Mouse (Mus musculus) embryonic facial prominence, embryonic 11.5 days (tissue): ENCODE results near the gene Nr4a3. TPM values are rescaled to one million over a fixed set of nuclear protein-coding genes. Genes with fewer than 3 reads are reported as not detected.

ENCODE experiments used
- ATAC-seq: fragments of 200-750 bp; cut with Nextera tagmentation; replicated peaks from 2 replicates; pipeline ENCODE4 v1.8.0; 2017; ENCODE audit warnings: low read depth; ENCODE audit not compliant: insufficient number of reproducible peaks, low FRiP score, low TSS enrichment
- DNase-seq: peaks from one replicate; pipeline ENCODE4 v3.0.0-alpha.2; 2015; ENCODE audit warnings: low spot score
- H3K27ac ChIP-seq: fragments of 300-500 bp; sonication (generic); replicated peaks from 2 replicates; pipeline ENCODE4 v1.5.1; 2014; ENCODE audit warnings: mild to moderate bottlenecking, low read depth, low read length, control low read depth
- H3K27me3 ChIP-seq: fragments of 300-500 bp; sonication (generic); 2 replicates; pipeline ENCODE4 v1.6.1; 2014; ENCODE audit warnings: mild to moderate bottlenecking, low read length, moderate library complexity, mixed read lengths; ENCODE audit not compliant: control insufficient read depth, insufficient read depth
- H3K36me3 ChIP-seq: fragments of 300-500 bp; sonication (generic); replicated peaks from 2 replicates; pipeline ENCODE4 v1.6.1; 2014; ENCODE audit warnings: low read depth, mild to moderate bottlenecking, low read length, moderate library complexity, mixed read lengths; ENCODE audit not compliant: control insufficient read depth, insufficient read depth
- H3K4me1 ChIP-seq: fragments of 300-500 bp; sonication (generic); 2 replicates; pipeline ENCODE4 v1.6.1; 2014; ENCODE audit warnings: low read length, mixed read lengths; ENCODE audit not compliant: control insufficient read depth, insufficient read depth
- H3K4me2 ChIP-seq: fragments of 300-500 bp; sonication (generic); 2 replicates; pipeline ENCODE4 v1.6.1; 2014; ENCODE audit warnings: low read depth, mild to moderate bottlenecking, control low read depth, low read length, moderate library complexity
- H3K4me3 ChIP-seq: fragments of 300-500 bp; sonication (generic); 2 replicates; pipeline ENCODE4 v1.5.1; 2014; ENCODE audit warnings: low read depth, low read length, control low read depth
- H3K9ac ChIP-seq: fragments of 300-500 bp; sonication (generic); replicated peaks from 2 replicates; pipeline ENCODE4 v1.6.1; 2014; ENCODE audit warnings: mild to moderate bottlenecking, control low read depth, low read length
- H3K9me3 ChIP-seq: fragments of 300-500 bp; sonication (generic); replicated peaks from 2 replicates; pipeline ENCODE4 v1.6.1; 2016; ENCODE audit warnings: mild to moderate bottlenecking, low read length, inconsistent platforms, mixed read lengths; ENCODE audit not compliant: control insufficient read depth
- WGBS: fragments of 180-500 bp; shearing (Covaris S2); extraction: QIAGEN DNeasy Blood & Tissue Kit; methylation state at CpG from one replicate; pipeline ENCODE4 v1.1.7; 2014; 5-methylcytosine and 5-hydroxymethylcytosine counted together
- polyA plus RNA-seq: library from polyadenylated mRNA; unstranded; fragments of >200 nt; fragmentation: Nextera tagmentation; extraction: Ambion mirVana; gene quantifications from 2 replicates; pipeline ENCODE4 v1.2.1, GENCODE M21; 2014

Gene Nr4a3
- polyA plus RNA-seq, 1 experiment from 2014 or later, result 0.25 TPM

DNA sequence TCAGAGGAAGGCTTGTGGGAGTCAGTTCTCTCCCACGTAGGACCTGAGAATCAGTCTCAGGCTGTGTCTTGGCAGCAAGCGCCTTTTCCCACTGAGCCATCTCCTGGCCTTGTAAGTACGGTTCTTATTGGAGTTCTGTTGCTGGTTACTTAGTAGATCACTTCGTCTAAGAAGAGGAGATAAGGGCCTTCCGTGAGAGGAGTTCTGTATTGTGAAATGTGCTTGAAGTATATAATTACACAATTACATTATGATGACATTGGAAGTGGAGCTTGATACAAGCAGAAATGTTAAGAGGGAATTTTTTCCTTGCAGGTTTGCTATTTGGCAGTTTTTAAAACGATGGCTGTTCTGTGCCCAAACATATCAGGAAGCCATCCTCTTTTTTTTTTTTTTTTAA, 85.4 kb downstream of the Nr4a3 start:
- no peak overlapping the region for H3K9ac ChIP-seq
- no peaks in the 10 kb centered on the region for H3K27me3 ChIP-seq
- H3K4me3 ChIP-seq, result no peak overlapping the region
- no peak overlapping the region for H3K4me2 ChIP-seq
- H3K36me3 ChIP-seq, result no peaks in the 10 kb centered on the region
- H3K4me1 ChIP-seq, result no peaks in the 10 kb centered on the region
- no peak overlapping the region for H3K27ac ChIP-seq
- DNase-seq (no peak), ATAC-seq (no peak)
- WGBS, result 85% methylated on average over 6 of the region's 6 CpGs
- no peaks in the 10 kb centered on the region for H3K9me3 ChIP-seq

DNA sequence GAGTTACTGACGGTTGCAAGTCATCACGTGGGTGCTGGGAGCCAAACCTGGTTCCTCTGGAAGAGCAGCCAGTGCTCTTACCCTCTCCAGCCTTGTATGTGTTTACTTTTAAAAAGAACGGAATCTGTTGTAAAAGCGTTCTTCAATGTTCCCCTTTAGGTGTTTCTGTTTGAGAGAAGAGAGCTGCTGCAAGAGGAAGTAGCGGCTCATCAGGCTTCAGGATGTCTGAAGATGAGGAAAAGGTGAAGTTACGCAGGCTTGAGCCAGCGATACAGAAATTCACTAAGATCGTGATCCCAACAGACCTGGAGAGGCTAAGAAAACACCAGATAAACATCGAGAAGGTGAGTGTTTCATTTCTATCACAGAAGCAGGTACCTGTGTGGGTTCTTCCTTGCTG, 86.7 kb downstream of the Nr4a3 start:
- H3K4me2 ChIP-seq, result no peak overlapping the region
- H3K4me3 ChIP-seq, result no peak overlapping the region
- DNase-seq (no peak), ATAC-seq (no peak)
- no peak overlapping the region for H3K9ac ChIP-seq
- H3K9me3 ChIP-seq, result no peaks in the 10 kb centered on the region
- no peaks in the 10 kb centered on the region for H3K27me3 ChIP-seq
- no peaks in the 10 kb centered on the region for H3K36me3 ChIP-seq
- 93% methylated on average over 9 of the region's 9 CpGs for WGBS
- no peak overlapping the region for H3K27ac ChIP-seq
- no peaks in the 10 kb centered on the region for H3K4me1 ChIP-seq

DNA sequence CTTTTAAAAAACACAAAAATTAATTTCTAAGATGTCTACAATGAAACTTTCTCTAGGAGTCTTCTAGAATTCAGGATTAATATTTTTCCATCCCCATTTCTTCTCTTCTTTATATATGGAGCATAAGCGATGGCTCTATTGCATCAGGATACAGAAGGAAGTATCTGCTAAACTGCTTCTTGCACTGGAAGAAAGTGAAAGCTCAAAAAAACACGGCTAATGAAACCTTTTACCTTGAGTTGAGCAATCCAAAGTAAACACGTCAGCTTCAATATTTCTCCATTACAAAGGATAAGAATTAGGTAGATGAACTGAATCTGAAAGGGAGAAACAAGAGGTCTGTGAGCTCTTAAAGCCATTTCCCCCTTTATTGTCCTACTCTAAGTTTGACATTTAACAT, 87.8 kb downstream of the Nr4a3 start:
- no peak for ATAC-seq
- no peak overlapping the region for H3K27ac ChIP-seq
- no peaks in the 10 kb centered on the region for H3K27me3 ChIP-seq
- no peaks in the 10 kb centered on the region for H3K36me3 ChIP-seq
- WGBS, result 74% methylated on average over 3 of the region's 3 CpGs
- H3K9ac ChIP-seq, result no peak overlapping the region
- no peak overlapping the region for H3K4me2 ChIP-seq
- H3K4me1 ChIP-seq, result no peaks in the 10 kb centered on the region
- no peaks in the 10 kb centered on the region for H3K9me3 ChIP-seq
- no peak for DNase-seq
- no peak overlapping the region for H3K4me3 ChIP-seq

Other genes with a start within 250 kb of the Nr4a3 start
- 32.1 and 32.2 TPM in 2 replicates for gene Stx17, start 79.8 kb downstream of the Nr4a3 start, polyA plus RNA-seq
- gene Erp44, start 234.4 kb downstream of the Nr4a3 start, polyA plus RNA-seq, result 77.9 and 84.5 TPM in 2 replicates
- gene Invs, start 234.6 kb downstream of the Nr4a3 start, polyA plus RNA-seq, result 5.6 and 5.8 TPM in 2 replicates